ENCODE assay signal across 8 mouse cellular contexts in genomic region chr2:127182598-127183381, GRCm38 (mm10). TPM values are rescaled to one million over a fixed set of nuclear protein-coding genes. Genes with fewer than 3 reads are reported as not detected.
DNase-seq lines count a peak whose midpoint lies in the region; ATAC-seq and TF ChIP-seq lines count a peak whose summit lies in the region.

No protein-coding gene starts in this region.

- H3K4me1 ChIP-seq in erythroblast, embryonic 14.5 days (ENCODE audit: control insufficient read depth), result peaks cover 5% of the 10 kb centered on the region; the same call in 1 of the 2 replicates
- H3K4me1 ChIP-seq in heart, embryonic 10.5 days, result no peaks in the 10 kb centered on the region
- H3K4me1 ChIP-seq in kidney, embryonic 14.5 days (ENCODE audit: control insufficient read depth, insufficient read depth, low read length), result no peaks in the 10 kb centered on the region
- H3K4me1 ChIP-seq in limb, embryonic 14.5 days (ENCODE audit: control insufficient read depth, insufficient read depth, low read length), result 0 out of 2 replicates have a peak, but pooled peaks cover 4% of the 10 kb centered on the region
- H3K4me1 ChIP-seq in midbrain, embryonic 16.5 days (ENCODE audit: control insufficient read depth, insufficient read depth, low read length), result peaks cover 5% of the 10 kb centered on the region; the same call in 1 of the 2 replicates

- H3K36me3 ChIP-seq in erythroblast, embryonic 14.5 days (ENCODE audit: control insufficient read depth), result no peaks in the 10 kb centered on the region
- no peaks in the 10 kb centered on the region for H3K36me3 ChIP-seq in heart, embryonic 10.5 days
- no peaks in the 10 kb centered on the region for H3K36me3 ChIP-seq in kidney, embryonic 14.5 days (ENCODE audit: control insufficient read depth, insufficient read depth, low read length)
- no peaks in the 10 kb centered on the region for H3K36me3 ChIP-seq in limb, embryonic 14.5 days (ENCODE audit: control insufficient read depth, insufficient read depth, low read length)
- no peaks in the 10 kb centered on the region for H3K36me3 ChIP-seq in midbrain, embryonic 16.5 days (ENCODE audit: control insufficient read depth, insufficient read depth, low read length)

- H3K4me3 ChIP-seq in erythroblast, embryonic 14.5 days (replicated peaks), result peak overlapping the region; percentile 64
- peak overlapping the region; percentile 65 for H3K4me3 ChIP-seq in heart, embryonic 10.5 days
- peak overlapping the region; percentile 55 for H3K4me3 ChIP-seq in kidney, embryonic 14.5 days (ENCODE audit: low read length)
- H3K4me3 ChIP-seq in limb, embryonic 14.5 days (replicated peaks; ENCODE audit: low read length), result peak overlapping the region; percentile 57
- peak overlapping the region; percentile 65 for H3K4me3 ChIP-seq in midbrain, embryonic 16.5 days (ENCODE audit: low read depth, low read length)

- WGBS in heart, embryonic 10.5 days, result 2% methylated on average over 17 of the region's 17 CpGs
- under 1% methylated on average over 17 of the region's 17 CpGs for WGBS in kidney, embryonic 14.5 days
- WGBS in limb, embryonic 14.5 days, result 3% methylated on average over 17 of the region's 17 CpGs
- WGBS in midbrain, embryonic 16.5 days, result 1% methylated on average over 17 of the region's 17 CpGs

- peaks cover 5% of the 10 kb centered on the region for H3K27me3 ChIP-seq in erythroblast, embryonic 14.5 days (ENCODE audit: control insufficient read depth)
- 0 out of 2 replicates have a peak, but pooled peaks cover 6% of the 10 kb centered on the region for H3K27me3 ChIP-seq in heart, embryonic 10.5 days (ENCODE audit: insufficient read depth, poor library complexity, severe bottlenecking)
- H3K27me3 ChIP-seq in kidney, embryonic 14.5 days (ENCODE audit: control insufficient read depth, insufficient read depth, low read length), result no peaks in the 10 kb centered on the region
- H3K27me3 ChIP-seq in limb, embryonic 14.5 days (ENCODE audit: control insufficient read depth, insufficient read depth, low read length), result no peaks in the 10 kb centered on the region
- H3K27me3 ChIP-seq in midbrain, embryonic 16.5 days (ENCODE audit: control insufficient read depth, insufficient read depth, low read depth, low read length), result no peaks in the 10 kb centered on the region; the same call in 1 of the 2 replicates

- peak; percentile 80 to 82 for DNase-seq in B cell, adult 2 months
- DNase-seq in brain, embryonic 18.5 days (ENCODE audit: low read depth, low spot score), result peak; percentile 89
- peak; percentile 95 for DNase-seq in heart, embryonic 10.5 days (ENCODE audit: low spot score)
- peak; percentile 90 for DNase-seq in limb, embryonic 14.5 days (ENCODE audit: low spot score)
- DNase-seq in spleen, postnatal 10 days (ENCODE audit: low spot score in 2 of 2), result peak; percentile 60 to 77

- no peaks in the 10 kb centered on the region for H3K9me3 ChIP-seq in erythroblast, embryonic 14.5 days (ENCODE audit: control insufficient read depth, low read length)
- H3K9me3 ChIP-seq in heart, embryonic 10.5 days, result no peaks in the 10 kb centered on the region
- H3K9me3 ChIP-seq in kidney, embryonic 14.5 days (ENCODE audit: control insufficient read depth, low read length), result no peaks in the 10 kb centered on the region
- no peaks in the 10 kb centered on the region for H3K9me3 ChIP-seq in limb, embryonic 14.5 days (ENCODE audit: control insufficient read depth, low read length)
- H3K9me3 ChIP-seq in midbrain, embryonic 16.5 days (replicated peaks; ENCODE audit: control insufficient read depth, low read length, poor library complexity, severe bottlenecking), result no peaks in the 10 kb centered on the region

- peak overlapping the region; percentile 70 for H3K9ac ChIP-seq in kidney, embryonic 14.5 days (ENCODE audit: low read depth, low read length)
- H3K9ac ChIP-seq in limb, embryonic 14.5 days (ENCODE audit: low read depth, low read length, severe bottlenecking), result peak overlapping the region; percentile 72
- peak overlapping the region; percentile 82 for H3K9ac ChIP-seq in midbrain, embryonic 16.5 days (ENCODE audit: low read depth, low read length)

- peak overlapping the region; percentile 92 for H3K27ac ChIP-seq in heart, embryonic 10.5 days
- peak overlapping the region; percentile 86 for H3K27ac ChIP-seq in kidney, embryonic 14.5 days (ENCODE audit: low read depth, low read length)
- H3K27ac ChIP-seq in limb, embryonic 14.5 days (replicated peaks; ENCODE audit: low read depth, low read length), result peak overlapping the region; percentile 81
- peak overlapping the region; percentile 83 for H3K27ac ChIP-seq in midbrain, embryonic 16.5 days (ENCODE audit: low read length)

- ATAC-seq in kidney, embryonic 14.5 days (ENCODE audit: low FRiP score, low TSS enrichment), result peak; percentile 100
- ATAC-seq in limb, embryonic 14.5 days (ENCODE audit: low FRiP score, low read depth), result peak; percentile 99
- ATAC-seq in midbrain, embryonic 16.5 days, result peak; percentile 100

- peak; percentile 75; the same call in 1 of the 2 replicates for TF ChIP-seq POLR2A in limb, embryonic 14.5 days (IDR thresholded peaks at IDR 0.05; ENCODE audit: borderline replicate concordance, extremely low read depth, insufficient read depth, insufficient read length)

- peak overlapping the region; percentile 75 for H3K4me2 ChIP-seq in kidney, embryonic 14.5 days (replicated peaks; ENCODE audit: low read depth, low read length)
- H3K4me2 ChIP-seq in limb, embryonic 14.5 days (replicated peaks; ENCODE audit: low read depth, low read length, severe bottlenecking), result peak overlapping the region; percentile 79
- peak overlapping the region; percentile 88 for H3K4me2 ChIP-seq in midbrain, embryonic 16.5 days (ENCODE audit: low read length)

RNA-seq across cellular contexts. Expression of gene 1810024B03Rik, which starts 25.3 kb away (rescaled TPM):
- not detected in 2 replicates for polyA plus RNA-seq in erythroblast, embryonic 14.5 days (2012)
- polyA plus RNA-seq in heart, embryonic 10.5 days (2016; fragmentation: Nextera tagmentation; extraction: Ambion mirVana), result 2.0 TPM in 2 replicates
- 2.7 and 3.6 TPM in 2 replicates for polyA plus RNA-seq in kidney, embryonic 14.5 days (2014; fragmentation: Nextera tagmentation; extraction: Ambion mirVana)
- 1.1 and 2.4 TPM in 2 replicates for polyA plus RNA-seq in limb, embryonic 14.5 days (2012; rRNA removed)
- polyA plus RNA-seq in limb, embryonic 14.5 days (2014; fragmentation: Nextera tagmentation; extraction: Ambion mirVana), result 1.6 and 1.7 TPM in 2 replicates
- 0.76 and 0.80 TPM in 2 replicates for polyA plus RNA-seq in midbrain, embryonic 16.5 days (2015; fragmentation: Nextera tagmentation; extraction: Ambion mirVana)

RNA-seq across cellular contexts. Expression of gene Snrnp200, which starts 25.4 kb away (rescaled TPM):
- 0.90 and 0.97 TPM in 2 replicates for polyA plus RNA-seq in erythroblast, embryonic 14.5 days (2012)
- polyA plus RNA-seq in heart, embryonic 10.5 days (2016; fragmentation: Nextera tagmentation; extraction: Ambion mirVana), result 61.8 and 64.4 TPM in 2 replicates
- 62.7 and 85.9 TPM in 2 replicates for polyA plus RNA-seq in kidney, embryonic 14.5 days (2014; fragmentation: Nextera tagmentation; extraction: Ambion mirVana)
- 75.0 and 75.7 TPM in 2 replicates for polyA plus RNA-seq in limb, embryonic 14.5 days (2012; rRNA removed)
- 69.4 and 75.4 TPM in 2 replicates for polyA plus RNA-seq in limb, embryonic 14.5 days (2014; fragmentation: Nextera tagmentation; extraction: Ambion mirVana)
- polyA plus RNA-seq in midbrain, embryonic 16.5 days (2015; fragmentation: Nextera tagmentation; extraction: Ambion mirVana), result 52.1 and 55.5 TPM in 2 replicates

RNA-seq across cellular contexts. Expression of gene Itpripl1, which starts 39.5 kb away (rescaled TPM):
- 0.47 and 0.61 TPM in 2 replicates for polyA plus RNA-seq in erythroblast, embryonic 14.5 days (2012)
- polyA plus RNA-seq in heart, embryonic 10.5 days (2016; fragmentation: Nextera tagmentation; extraction: Ambion mirVana), result 12.4 and 13.1 TPM in 2 replicates
- polyA plus RNA-seq in kidney, embryonic 14.5 days (2014; fragmentation: Nextera tagmentation; extraction: Ambion mirVana), result 22.7 and 22.8 TPM in 2 replicates
- 10.1 and 11.5 TPM in 2 replicates for polyA plus RNA-seq in limb, embryonic 14.5 days (2012; rRNA removed)
- polyA plus RNA-seq in limb, embryonic 14.5 days (2014; fragmentation: Nextera tagmentation; extraction: Ambion mirVana), result 20.9 and 22.4 TPM in 2 replicates
- 8.5 and 9.9 TPM in 2 replicates for polyA plus RNA-seq in midbrain, embryonic 16.5 days (2015; fragmentation: Nextera tagmentation; extraction: Ambion mirVana)

RNA-seq across cellular contexts. Expression of gene Ncaph, which starts 49.0 kb away (rescaled TPM):
- polyA plus RNA-seq in erythroblast, embryonic 14.5 days (2012), result 3.9 and 6.2 TPM in 2 replicates
- 70.9 and 76.9 TPM in 2 replicates for polyA plus RNA-seq in heart, embryonic 10.5 days (2016; fragmentation: Nextera tagmentation; extraction: Ambion mirVana)
- polyA plus RNA-seq in kidney, embryonic 14.5 days (2014; fragmentation: Nextera tagmentation; extraction: Ambion mirVana), result 67.3 and 103 TPM in 2 replicates
- 42.0 and 59.1 TPM in 2 replicates for polyA plus RNA-seq in limb, embryonic 14.5 days (2012; rRNA removed)
- polyA plus RNA-seq in limb, embryonic 14.5 days (2014; fragmentation: Nextera tagmentation; extraction: Ambion mirVana), result 65.0 and 69.0 TPM in 2 replicates
- 10.0 and 12.6 TPM in 2 replicates for polyA plus RNA-seq in midbrain, embryonic 16.5 days (2015; fragmentation: Nextera tagmentation; extraction: Ambion mirVana)

Comparison
In these comparisons a context has a peak if more than half of its experiments do, and no peak if none do; other contexts are left out.
1. Peak in every context shown above with its lines: DNase-seq, ATAC-seq, H3K4me3 ChIP-seq and H3K27ac ChIP-seq.
2. RNA of gene Snrnp200, which starts 25.4 kb away (polyA plus RNA-seq): 62.7 to 85.9 TPM in kidney, embryonic 14.5 days, 69.4 to 75.7 TPM in limb, embryonic 14.5 days, 61.8 to 64.4 TPM in heart, embryonic 10.5 days and 52.1 to 55.5 TPM in midbrain, embryonic 16.5 days; 0.90 to 0.97 TPM in erythroblast, embryonic 14.5 days; every median in the first group is over 10 times any median in the second.